Mouse (Mus musculus) limb, embryonic 11.5 days (tissue): ENCODE data around the gene Uspl1. TPM values are rescaled to one million over a fixed set of nuclear protein-coding genes. Genes with fewer than 3 reads are reported as not detected.

Experiments used
- ATAC-seq: fragments of 200-750 bp; cut with Nextera tagmentation; 2 replicates; pipeline ENCODE4 v1.8.0; 2017; ENCODE audit warnings: low read depth; ENCODE audit not compliant: insufficient number of reproducible peaks, low FRiP score, low TSS enrichment
- DNase-seq: peaks from one replicate; pipeline ENCODE4 v3.0.0-alpha.2; 2015; ENCODE audit warnings: low spot score
- H3K27ac ChIP-seq: fragments of 300-500 bp; sonication (generic); replicated peaks from 2 replicates; pipeline ENCODE4 v1.5.1; 2014; ENCODE audit warnings: low read depth, mild to moderate bottlenecking, low read length
- H3K27me3 ChIP-seq: fragments of 300-500 bp; sonication (generic); 2 replicates; pipeline ENCODE4 v1.6.1; 2014; ENCODE audit warnings: mild to moderate bottlenecking, low read length, mixed read lengths; ENCODE audit not compliant: control insufficient read depth, insufficient read depth
- H3K36me3 ChIP-seq: fragments of 300-500 bp; sonication (generic); 2 replicates; pipeline ENCODE4 v1.6.1; 2014; ENCODE audit warnings: mild to moderate bottlenecking, low read length, moderate library complexity, mixed read lengths; ENCODE audit not compliant: control insufficient read depth, insufficient read depth
- H3K4me1 ChIP-seq: fragments of 300-500 bp; sonication (generic); 2 replicates; pipeline ENCODE4 v1.6.1; 2014; ENCODE audit warnings: low read length, mixed read lengths; ENCODE audit not compliant: control insufficient read depth, insufficient read depth
- H3K4me2 ChIP-seq: fragments of 300-500 bp; sonication (generic); 2 replicates; pipeline ENCODE4 v1.6.1; 2014; ENCODE audit warnings: low read depth, mild to moderate bottlenecking, moderate library complexity; ENCODE audit not compliant: severe bottlenecking
- H3K4me3 ChIP-seq: fragments of 300-500 bp; sonication (generic); 2 replicates; pipeline ENCODE4 v1.5.1; 2014; ENCODE audit warnings: low read depth, low read length
- H3K9ac ChIP-seq: fragments of 300-500 bp; sonication (generic); 2 replicates; pipeline ENCODE4 v1.6.1; 2014; ENCODE audit warnings: mild to moderate bottlenecking, low read length
- H3K9me3 ChIP-seq: fragments of 300-500 bp; sonication (generic); 2 replicates; pipeline ENCODE4 v1.6.1; 2016; ENCODE audit warnings: low read length; ENCODE audit not compliant: control insufficient read depth
- WGBS: fragments of 180-500 bp; shearing (Covaris S2); extraction: QIAGEN DNeasy Blood & Tissue Kit; methylation state at CpG from one replicate; pipeline ENCODE4 v1.1.7; 2014; 5-methylcytosine and 5-hydroxymethylcytosine counted together
- polyA plus RNA-seq: library from polyadenylated mRNA; unstranded; fragments of >200 nt; fragmentation: Nextera tagmentation; extraction: Ambion mirVana; gene quantifications from 2 replicates; pipeline ENCODE4 v1.2.1, GENCODE M21; 2014

The Uspl1 gene
- polyA plus RNA-seq, 1 experiment from 2014 or later, result 81.8 TPM

DNA sequence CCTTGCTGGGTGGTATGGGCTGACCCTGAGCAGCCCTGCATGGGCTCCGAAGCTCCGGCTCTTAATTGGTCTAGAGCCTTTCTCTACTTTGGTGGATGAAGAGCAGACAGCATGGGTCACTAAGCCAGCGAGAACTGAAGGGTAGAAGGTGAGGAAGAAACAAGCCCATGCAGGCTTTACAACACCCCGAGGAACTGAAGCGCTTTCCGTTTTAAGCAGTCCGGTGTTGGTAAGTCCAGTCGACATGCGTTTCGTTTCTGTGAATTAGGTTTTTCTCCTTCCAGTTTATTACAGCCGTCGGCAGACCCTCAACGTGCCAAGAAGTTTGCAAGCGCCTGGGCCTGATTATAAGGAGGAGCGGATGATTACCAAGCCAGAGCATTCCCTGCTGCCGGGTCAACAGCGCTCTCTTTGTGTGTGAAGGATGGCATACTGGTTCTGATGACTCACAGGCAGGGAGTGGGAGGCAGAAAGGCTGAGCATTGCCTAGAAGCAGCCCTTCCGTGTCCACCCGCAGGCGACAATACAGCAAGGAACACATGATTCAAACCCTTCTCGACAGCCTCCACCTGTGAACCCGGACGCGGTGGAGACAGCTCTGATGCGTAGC, 40.3 kb upstream of the Uspl1 start:
- ATAC-seq, result peak; percentile 54; the same call in 1 of the 2 replicates
- peak; percentile 63 for DNase-seq
- H3K4me1 ChIP-seq, result peaks cover 10% of the 10 kb centered on the region

GRCm38 (mm10) chr5:149146691-149147090, 37.5 kb upstream of the Uspl1 start:
- Histone ChIP-seq H3K9me3 (no peaks in the 10 kb centered on the region), H3K9ac (no peak overlapping the region), H3K4me2 (no peak overlapping the region), H3K4me1 (peaks cover 10% of the 10 kb centered on the region), H3K27me3 (no peaks in the 10 kb centered on the region), H3K4me3 (no peak overlapping the region), H3K36me3 (no peaks in the 10 kb centered on the region), H3K27ac (no peak overlapping the region)
- no peak for DNase-seq
- no peak for ATAC-seq
- WGBS, result 92% methylated on average over 7 of the region's 7 CpGs

More for the DNA sequence above, 40.3 kb upstream of the Uspl1 start:
- WGBS, result 43% methylated on average over 25 of the region's 25 CpGs
- H3K9me3 ChIP-seq, result no peaks in the 10 kb centered on the region
- no peak overlapping the region for H3K9ac ChIP-seq
- H3K27me3 ChIP-seq, result no peaks in the 10 kb centered on the region
- H3K4me2 ChIP-seq, result no peak overlapping the region
- no peak overlapping the region for H3K4me3 ChIP-seq
- H3K27ac ChIP-seq, result no peak overlapping the region
- H3K36me3 ChIP-seq, result no peaks in the 10 kb centered on the region

DNA sequence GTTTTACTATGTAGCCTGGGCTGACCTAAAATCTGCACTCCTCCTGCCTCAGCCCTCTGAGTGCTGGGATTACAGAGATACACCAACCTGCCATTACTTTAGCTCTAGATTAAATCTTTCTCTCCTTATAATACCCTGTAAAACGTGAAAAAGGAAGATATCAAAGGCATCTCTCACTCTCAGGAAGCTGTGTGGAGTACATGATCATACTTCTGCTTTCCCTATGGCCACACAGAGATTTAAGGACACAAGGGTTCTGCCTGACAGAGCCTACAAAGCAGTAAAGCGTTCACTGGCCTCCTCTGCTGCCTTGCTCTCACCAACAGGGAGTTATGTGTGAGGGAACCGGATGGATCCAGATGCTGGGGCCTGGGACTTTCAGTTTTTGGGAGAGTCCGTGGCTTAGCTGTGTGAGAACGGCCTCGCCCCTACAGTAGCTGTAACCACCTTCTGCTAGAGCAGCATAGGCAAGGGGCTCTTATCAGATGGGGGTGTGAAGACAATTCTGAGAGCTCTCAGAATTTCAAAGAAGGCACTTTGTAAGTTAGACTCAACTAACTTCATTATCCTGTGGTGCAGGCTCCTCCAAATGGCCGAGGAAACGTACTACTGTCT, 36.7 kb upstream of the Uspl1 start:
- ATAC-seq, result no peak

DNA sequence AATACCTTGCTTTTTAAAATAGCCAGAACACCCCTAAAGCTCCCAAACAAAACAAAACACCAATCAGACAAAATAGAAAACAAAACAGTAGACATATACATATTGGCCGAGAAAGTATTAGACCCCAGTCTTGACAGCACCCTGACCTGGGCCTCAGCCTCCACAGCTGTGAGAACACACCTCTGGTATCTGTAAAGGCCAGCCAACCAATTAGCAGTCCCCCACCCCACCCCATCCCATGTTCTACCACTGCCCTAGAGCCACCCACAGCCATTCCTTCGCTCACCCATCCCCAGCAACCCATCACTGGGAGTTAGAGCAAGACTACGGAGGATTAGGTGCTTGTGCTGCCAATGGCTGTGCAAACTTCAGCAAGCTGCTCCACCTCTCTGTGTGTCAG, 33.3 kb upstream of the Uspl1 start:
- no peak overlapping the region for H3K4me3 ChIP-seq
- no peaks in the 10 kb centered on the region for H3K36me3 ChIP-seq
- no peak for DNase-seq
- ATAC-seq, result no peak
- WGBS, result 90% methylated on average over 3 of the region's 3 CpGs
- no peaks in the 10 kb centered on the region for H3K9me3 ChIP-seq
- no peak overlapping the region for H3K27ac ChIP-seq
- no peak overlapping the region for H3K9ac ChIP-seq
- 0 out of 2 replicates have a peak, but pooled peaks cover 2% of the 10 kb centered on the region for H3K4me1 ChIP-seq
- H3K27me3 ChIP-seq, result no peaks in the 10 kb centered on the region
- H3K4me2 ChIP-seq, result no peak overlapping the region

More for the DNA sequence above, 36.7 kb upstream of the Uspl1 start:
- Histone ChIP-seq H3K4me3 (no peak overlapping the region), H3K27ac (no peak overlapping the region), H3K4me2 (no peak overlapping the region), H3K9me3 (no peaks in the 10 kb centered on the region), H3K9ac (no peak overlapping the region), H3K36me3 (no peaks in the 10 kb centered on the region), H3K4me1 (peaks cover 12% of the 10 kb centered on the region), H3K27me3 (no peaks in the 10 kb centered on the region)
- WGBS, result 69% methylated on average over 8 of the region's 8 CpGs
- DNase-seq, result no peak

- no peak overlapping the region for H3K27ac ChIP-seq
- no peak for DNase-seq
Measured at GRCm38 (mm10) chr5:149152063-149152773, 31.9 kb upstream of the Uspl1 start.

GRCm38 (mm10) chr5:149152774-149153155, 31.4 kb upstream of the Uspl1 start:
- Histone ChIP-seq H3K36me3 (no peaks in the 10 kb centered on the region), H3K27ac (no peak overlapping the region), H3K4me1 (0 out of 2 replicates have a peak, but pooled peaks cover 2% of the 10 kb centered on the region), H3K9me3 (no peaks in the 10 kb centered on the region), H3K4me2 (no peak overlapping the region), H3K27me3 (no peaks in the 10 kb centered on the region), H3K4me3 (no peak overlapping the region), H3K9ac (0 out of 2 replicates have a peak overlapping the region, but pooled peaks have one; percentile 14)
- DNase-seq, result no peak
- 77% methylated on average over 12 of the region's 12 CpGs for WGBS
- ATAC-seq, result no peak

More at GRCm38 (mm10) chr5:149152063-149152773, 31.9 kb upstream of the Uspl1 start:
- no peak overlapping the region for H3K4me3 ChIP-seq
- ATAC-seq, result no peak
- no peak overlapping the region for H3K4me2 ChIP-seq
- H3K36me3 ChIP-seq, result no peaks in the 10 kb centered on the region
- 48% methylated on average over 13 of the region's 13 CpGs for WGBS
- H3K9ac ChIP-seq, result 0 out of 2 replicates have a peak overlapping the region, but pooled peaks have one; percentile 14
- H3K9me3 ChIP-seq, result no peaks in the 10 kb centered on the region
- no peaks in the 10 kb centered on the region for H3K27me3 ChIP-seq
- H3K4me1 ChIP-seq, result 0 out of 2 replicates have a peak, but pooled peaks cover 2% of the 10 kb centered on the region

- H3K27ac ChIP-seq, result no peak overlapping the region
- 0 out of 2 replicates have a peak, but pooled peaks cover 2% of the 10 kb centered on the region for H3K4me1 ChIP-seq
- no peaks in the 10 kb centered on the region for H3K9me3 ChIP-seq
- H3K4me3 ChIP-seq, result no peak overlapping the region
- H3K9ac ChIP-seq, result no peak overlapping the region
- no peak overlapping the region for H3K4me2 ChIP-seq
- DNase-seq (no peak), ATAC-seq (no peak)
- WGBS, result 92% methylated on average over 18 of the region's 18 CpGs
- H3K36me3 ChIP-seq, result no peaks in the 10 kb centered on the region
- H3K27me3 ChIP-seq, result no peaks in the 10 kb centered on the region
Measured at GRCm38 (mm10) chr5:149156886-149157563, 27.1 kb upstream of the Uspl1 start.

- 90% methylated on average over 6 of the region's 6 CpGs for WGBS
- no peak overlapping the region for H3K9ac ChIP-seq
- DNase-seq, result no peak
- no peak overlapping the region for H3K27ac ChIP-seq
- no peaks in the 10 kb centered on the region for H3K9me3 ChIP-seq
- H3K4me2 ChIP-seq, result no peak overlapping the region
- H3K27me3 ChIP-seq, result no peaks in the 10 kb centered on the region
- no peaks in the 10 kb centered on the region for H3K4me1 ChIP-seq
- ATAC-seq, result no peak
- H3K36me3 ChIP-seq, result no peaks in the 10 kb centered on the region
- H3K4me3 ChIP-seq, result no peak overlapping the region
Measured at GRCm38 (mm10) chr5:149159021-149159420, 25.1 kb upstream of the Uspl1 start.
